Mouse (Mus musculus) ES-CJ7 (cell line): Measurements from ENCODE around the gene Mapk8ip2.

Source experiments
- DNase-seq: peaks from one replicate; pipeline ENCODE4 v3.0.0; 2011; ENCODE audit warnings: low read depth, low spot score

The Mapk8ip2 gene

GRCm38 (mm10) chr15:89452906-89453864 is 528 bp upstream of the Mapk8ip2 start:
- DNase-seq: peak; percentile 84

GRCm38 (mm10) chr15:89454857-89455256 is 1.1 kb downstream of the Mapk8ip2 start:
- no peak for DNase-seq

DNA sequence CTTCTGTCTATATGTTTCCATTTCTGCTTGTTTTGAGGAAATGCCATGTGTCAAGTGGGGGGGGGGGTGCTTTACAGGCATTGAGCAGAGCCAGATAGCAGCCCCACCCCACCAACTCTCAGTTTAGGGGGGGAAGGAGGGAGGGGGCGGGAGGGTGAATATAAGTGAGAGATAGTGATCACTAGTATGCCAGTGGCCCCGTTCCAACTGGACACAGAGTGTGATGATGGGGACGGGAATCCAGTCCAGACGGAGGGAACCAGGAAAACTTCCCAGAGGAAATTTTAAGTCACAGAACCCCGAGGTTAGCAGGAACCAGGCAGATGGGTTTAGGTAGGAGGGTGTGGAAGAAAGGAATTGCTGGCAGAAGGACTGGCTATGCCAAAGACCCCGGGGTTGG is 1.9 kb downstream of the Mapk8ip2 start:
- DNase-seq: no peak

DNA sequence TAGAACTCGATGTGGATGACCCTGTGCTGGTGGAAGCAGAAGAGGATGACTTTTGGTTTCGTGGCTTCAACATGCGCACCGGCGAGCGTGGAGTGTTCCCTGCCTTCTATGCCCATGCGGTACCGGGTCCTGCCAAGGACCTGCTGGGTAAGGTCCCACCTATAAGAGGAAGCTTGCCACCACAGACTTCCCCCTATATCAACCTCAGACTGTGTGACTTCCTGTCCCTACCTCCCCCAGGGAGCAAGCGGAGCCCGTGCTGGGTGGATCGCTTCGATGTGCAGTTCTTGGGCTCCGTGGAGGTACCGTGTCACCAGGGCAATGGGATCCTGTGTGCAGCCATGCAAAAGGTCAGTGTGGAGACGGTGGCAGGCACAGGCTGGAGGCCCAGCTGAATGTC is 5.2 kb downstream of the Mapk8ip2 start:
- no peak for DNase-seq

- no peak for DNase-seq
These were observed 6.1 kb downstream of the Mapk8ip2 start for GRCm38 (mm10) chr15:89459821-89460220.

DNA sequence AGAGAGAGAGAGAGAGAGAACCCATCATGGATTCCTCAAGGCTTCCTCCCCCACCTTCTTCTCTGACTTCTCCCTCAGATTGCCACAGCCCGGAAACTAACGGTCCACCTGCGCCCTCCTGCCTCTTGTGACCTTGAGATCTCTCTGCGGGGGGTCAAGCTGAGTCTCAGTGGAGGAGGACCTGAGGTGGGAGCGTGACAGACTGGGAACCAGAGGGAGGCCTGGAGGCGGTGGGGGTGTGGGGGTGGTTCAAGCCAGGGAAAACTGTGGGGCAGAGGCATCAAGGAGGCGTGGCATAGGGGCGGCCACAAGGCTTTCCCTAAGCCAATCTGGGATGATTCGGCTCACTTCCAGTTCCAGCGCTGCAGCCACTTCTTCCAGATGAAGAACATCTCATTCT is 6.6 kb downstream of the Mapk8ip2 start:
- peak; percentile 67 for DNase-seq

- DNase-seq: no peak
These were observed 7.6 kb downstream of the Mapk8ip2 start for GRCm38 (mm10) chr15:89461321-89461720.

DNA sequence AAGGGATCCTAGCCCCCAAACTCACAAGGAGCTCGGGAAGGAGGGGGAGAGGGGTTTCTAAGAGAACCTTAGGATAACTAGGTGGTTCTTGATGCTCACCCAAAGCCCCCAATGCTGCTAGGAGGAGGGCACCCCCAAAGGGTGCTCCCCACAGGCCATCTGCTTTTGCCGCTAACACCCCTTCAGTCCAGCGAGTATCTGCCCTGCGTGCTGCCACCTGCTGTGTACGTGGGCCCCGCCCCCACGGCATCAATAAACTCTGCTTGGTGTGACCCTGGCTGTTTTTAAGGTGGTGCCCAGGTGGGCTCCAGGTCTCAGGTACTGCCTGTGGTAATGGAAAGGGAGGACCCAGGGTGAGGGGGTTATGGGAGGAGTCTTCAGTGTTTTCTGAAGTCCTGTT is 8.5 kb downstream of the Mapk8ip2 start:
- no peak for DNase-seq

DNA sequence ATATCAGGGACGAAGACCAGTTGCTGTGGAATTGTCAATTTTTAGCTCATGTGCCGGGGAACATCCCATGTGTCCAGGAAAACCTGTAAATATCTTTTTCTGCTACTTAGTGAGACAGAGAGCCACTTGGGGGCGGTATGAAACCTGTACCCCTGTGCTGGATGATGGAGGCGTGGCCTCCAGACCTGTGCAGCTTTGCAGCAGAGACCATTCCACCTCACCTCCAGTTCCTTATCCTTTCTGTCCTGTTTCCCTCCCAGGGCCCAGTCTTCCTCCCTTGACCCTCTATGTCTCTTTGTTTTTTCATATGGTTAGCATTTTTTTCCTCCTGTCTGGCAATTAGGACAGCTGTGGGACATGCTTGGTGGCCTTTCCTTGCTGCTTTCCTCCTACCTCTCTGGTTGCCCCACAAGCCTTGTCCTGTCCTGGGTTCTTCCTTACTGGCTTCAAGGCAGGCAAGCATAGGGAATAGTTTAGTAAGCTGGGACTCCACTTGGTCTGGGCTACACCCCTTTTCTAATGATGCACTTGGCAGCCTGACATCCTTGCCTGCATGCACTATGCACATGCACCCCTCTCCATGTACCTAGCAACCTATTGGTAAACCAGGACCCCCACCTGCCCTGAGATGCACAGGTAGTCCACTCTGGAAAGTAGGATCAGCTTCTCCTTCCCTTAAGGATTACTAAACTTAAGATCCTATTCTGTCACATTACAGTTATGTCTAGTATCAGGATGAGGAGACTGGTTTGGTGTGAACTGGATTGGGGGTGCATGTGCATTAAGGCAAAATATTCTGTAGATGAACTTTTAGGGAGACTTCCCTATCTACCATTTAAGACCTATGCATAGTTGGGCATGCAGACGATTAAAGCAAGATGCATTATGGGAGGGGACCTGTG is 9.9 kb downstream of the Mapk8ip2 start:
- DNase-seq: peak; percentile 66

- peak; percentile 58 for DNase-seq
These were observed 11.3 kb downstream of the Mapk8ip2 start for GRCm38 (mm10) chr15:89465052-89465451.

GRCm38 (mm10) chr15:89468577-89468976 is 14.9 kb downstream of the Mapk8ip2 start:
- DNase-seq: peak; percentile 64

DNA sequence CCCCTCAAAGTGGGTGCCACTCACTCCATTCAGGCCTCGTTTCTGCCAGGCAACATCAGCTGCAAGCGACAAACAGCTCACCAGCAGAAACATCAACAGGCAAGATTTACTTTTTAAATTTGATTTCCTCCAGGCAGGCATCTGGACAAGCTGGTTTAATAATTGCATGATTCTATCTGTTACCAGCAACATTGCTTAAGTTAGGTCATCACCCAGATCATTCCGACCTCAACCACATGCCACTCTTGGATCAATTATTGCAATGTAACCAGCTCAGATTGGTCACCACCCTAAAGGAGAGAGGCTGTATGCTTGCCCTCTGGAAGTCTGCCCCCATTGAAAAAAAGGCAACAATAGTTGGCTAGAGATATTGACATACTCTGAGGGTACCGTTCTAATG is 17.8 kb downstream of the Mapk8ip2 start:
- no peak for DNase-seq

DNA sequence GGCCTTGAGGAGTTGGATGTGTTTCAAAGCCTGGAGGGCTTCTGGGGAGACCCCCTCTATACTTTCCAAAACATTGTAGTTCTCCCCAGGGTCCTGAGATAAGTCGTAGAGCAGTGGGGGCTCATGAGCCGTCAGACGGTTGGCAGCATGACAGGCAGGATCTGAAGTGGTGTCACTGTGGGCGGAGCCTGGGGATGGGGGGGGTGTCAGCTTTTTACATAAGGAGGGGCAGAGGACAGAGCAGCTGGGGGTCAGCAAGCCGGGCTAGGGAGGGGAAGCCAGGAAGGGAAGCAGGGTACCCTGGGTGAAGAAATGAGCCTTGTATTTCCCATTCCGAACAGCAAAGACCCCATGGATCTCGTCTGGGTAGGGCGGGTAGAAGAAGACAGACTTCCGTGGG is 19.7 kb downstream of the Mapk8ip2 start:
- DNase-seq: no peak

DNA sequence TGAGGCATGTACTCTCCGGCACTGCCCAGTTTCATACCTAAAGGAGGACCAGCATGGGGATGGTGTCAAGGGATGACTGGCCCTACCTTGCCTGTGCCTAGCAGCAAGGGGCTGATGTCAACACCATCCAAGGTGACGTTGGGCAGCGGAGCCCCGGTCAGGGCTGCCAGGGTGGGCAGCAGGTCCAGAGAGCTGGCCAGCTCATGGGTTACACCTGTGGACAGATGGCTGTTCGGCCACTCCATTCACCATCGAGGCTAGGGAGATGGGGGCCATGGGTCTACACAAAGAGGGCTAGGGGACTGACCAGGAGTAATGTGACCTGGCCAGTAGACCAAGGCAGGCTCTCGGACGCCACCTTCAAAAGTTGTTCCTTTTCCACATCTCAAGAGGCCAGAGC is 20.2 kb downstream of the Mapk8ip2 start:
- no peak for DNase-seq

DNA sequence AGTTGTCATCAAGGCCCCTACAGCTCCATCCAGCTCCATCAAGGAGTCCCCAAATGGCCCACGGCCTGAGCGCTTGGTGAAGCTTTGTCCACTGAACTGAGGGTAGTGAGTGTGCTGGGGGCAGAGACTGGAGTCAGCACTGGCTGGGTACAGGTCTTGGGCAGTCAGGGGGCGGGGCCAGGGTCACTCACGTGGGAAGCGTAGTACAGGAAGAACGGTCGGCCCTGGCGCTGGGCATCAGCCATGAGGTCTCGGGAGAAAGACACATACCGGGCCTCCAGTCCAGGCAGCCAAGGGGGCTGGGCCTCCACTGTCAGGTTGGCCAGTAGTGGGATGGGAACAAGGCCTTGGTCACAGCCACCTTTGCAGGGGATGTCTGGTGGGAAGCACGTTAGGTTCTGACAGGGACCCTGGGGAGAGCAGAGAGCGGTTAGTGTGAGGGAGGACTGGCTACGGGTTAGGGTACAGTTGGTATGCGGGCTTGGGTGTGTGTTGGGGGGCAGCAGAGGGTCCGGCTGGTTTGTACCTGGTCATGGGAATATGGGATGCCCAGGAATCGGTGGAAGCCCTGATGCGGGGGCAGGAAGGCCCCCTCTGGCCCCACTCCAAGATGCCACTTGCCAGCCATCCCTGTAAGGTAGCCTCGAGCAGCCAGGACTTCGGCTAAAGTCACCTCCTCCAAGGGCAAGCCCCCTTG is 21.0 kb downstream of the Mapk8ip2 start:
- DNase-seq: no peak

- no peak for DNase-seq
These were observed 21.5 kb downstream of the Mapk8ip2 start for GRCm38 (mm10) chr15:89475293-89475600.

DNA sequence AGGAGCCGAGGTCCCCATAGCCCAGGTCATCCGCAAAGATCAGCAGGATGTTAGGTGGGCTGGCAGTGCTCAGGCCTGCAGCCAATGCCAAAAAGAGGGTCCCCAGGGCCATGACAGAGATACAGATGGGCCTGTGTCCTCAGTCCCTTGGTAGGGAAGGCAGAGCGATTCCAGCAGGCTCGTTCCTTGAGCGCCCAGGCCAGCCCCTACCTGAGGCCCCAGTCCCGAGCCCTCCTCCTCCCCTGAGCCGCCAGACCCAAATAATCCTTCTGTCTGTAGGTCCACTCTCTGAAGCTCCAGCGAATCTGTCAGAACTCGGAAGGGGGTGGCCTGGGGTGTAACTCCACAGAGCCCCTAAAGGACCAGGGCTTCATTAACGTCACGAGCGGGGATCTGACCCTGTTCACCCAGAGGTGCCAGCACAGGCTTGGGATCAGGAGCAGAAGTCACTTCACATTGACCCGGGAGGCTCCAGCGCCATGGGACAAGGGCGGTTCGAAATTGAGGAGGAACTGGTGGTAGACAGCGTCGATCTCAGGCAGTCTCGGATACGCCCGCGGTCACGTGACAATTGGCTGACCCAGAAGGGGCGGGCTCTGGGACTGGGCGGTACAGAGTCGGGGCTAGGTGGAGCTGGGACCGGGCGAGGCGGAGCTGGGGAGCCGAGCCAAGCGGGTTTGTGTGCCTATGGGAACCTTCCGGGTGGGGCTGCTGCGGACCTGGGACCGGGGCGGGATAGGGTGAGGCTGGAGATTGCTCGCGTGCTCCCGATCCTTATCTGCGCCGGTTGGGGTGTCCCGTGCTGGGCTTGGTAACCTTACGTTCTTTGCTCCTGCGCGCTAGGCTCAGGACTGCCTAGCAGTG is 22.1 kb downstream of the Mapk8ip2 start:
- DNase-seq: peak; percentile 93

- DNase-seq: no peak
These were observed 22.7 kb downstream of the Mapk8ip2 start for GRCm38 (mm10) chr15:89476475-89476815.

GRCm38 (mm10) chr15:89477091-89477491 is 23.4 kb downstream of the Mapk8ip2 start, which contains the start of gene Arsa:
TSS of gene Arsa (minus strand) at chr15:89477425.
- DNase-seq: peak; percentile 45

DNA sequence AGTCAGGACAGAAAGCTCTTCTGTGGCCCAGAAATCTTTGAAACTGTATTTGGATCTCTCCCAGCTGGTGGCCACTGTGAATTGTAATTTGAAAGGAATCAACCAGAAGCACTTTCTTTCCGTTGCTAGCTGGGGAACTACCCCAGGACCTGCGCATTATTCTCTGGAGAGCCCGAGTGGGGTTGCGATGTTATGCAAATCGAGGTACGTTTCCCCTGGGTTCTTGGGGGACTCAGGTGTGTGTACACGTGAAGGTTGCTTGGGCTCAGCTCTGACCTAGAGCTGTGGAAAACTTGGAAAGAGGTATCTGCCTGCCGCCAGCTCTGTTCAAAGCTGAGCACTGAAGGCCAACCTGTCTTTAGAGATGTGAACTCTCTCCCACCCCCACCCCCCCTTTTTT is 24.1 kb downstream of the Mapk8ip2 start:
- DNase-seq: peak; percentile 69

GRCm38 (mm10) chr15:89478622-89479021 is 24.9 kb downstream of the Mapk8ip2 start:
- no peak for DNase-seq
